Mouse (Mus musculus) liver, embryonic 14.5 days (tissue): ENCODE results near the gene Npas3. TPM values are rescaled to one million over a fixed set of nuclear protein-coding genes. Genes with fewer than 3 reads are reported as not detected.
A peak's percentile ranks its signal among the peaks of the same experiment; 100 is the strongest.

Experiments used
- ATAC-seq: fragments of 200-750 bp; cut with Nextera tagmentation; 2 replicates; pipeline ENCODE4 v1.8.0; 2017; ENCODE audit warnings: moderate number of reproducible peaks, mild to moderate bottlenecking, moderate library complexity; ENCODE audit not compliant: insufficient read depth
- DNase-seq, 3 experiments: peaks; one replicate each; pipeline ENCODE4 v3.0.0-alpha.2; 2012 to 2013; ENCODE audit warnings: low read depth in 3 of 3, low spot score in 3 of 3
- H3K27ac ChIP-seq: fragments of 300-500 bp; sonication (generic); 2 replicates; pipeline ENCODE4 v1.5.1; 2014; ENCODE audit warnings: moderate library complexity, mild to moderate bottlenecking, control low read depth, inconsistent platforms
- H3K27me3 ChIP-seq: fragments of 300-500 bp; sonication (generic); 2 replicates; pipeline ENCODE4 v1.6.1; 2014; ENCODE audit warnings: mild to moderate bottlenecking, low read length, moderate library complexity; ENCODE audit not compliant: control insufficient read depth, insufficient read depth
- H3K36me3 ChIP-seq: fragments of 300-500 bp; sonication (generic); replicated peaks from 2 replicates; pipeline ENCODE4 v1.6.1; 2014; ENCODE audit warnings: low read depth; ENCODE audit not compliant: control insufficient read depth, insufficient read depth
- H3K4me1 ChIP-seq, 2 experiments: fragments of 200-500 bp in 1 of 2; fragments of 300-500 bp in 1 of 2; sonication (generic) in 1 of 2; replicated peaks; 2 replicates each; pipeline ENCODE4 v1.6.1; 2012 to 2014; ENCODE audit warnings: antibody characterized with exemption in 1 of 2, inconsistent platforms in 1 of 2, low read length in 1 of 2; ENCODE audit not compliant: control insufficient read depth in 2 of 2, insufficient read depth in 2 of 2
- H3K4me2 ChIP-seq: fragments of 300-500 bp; sonication (generic); 2 replicates; pipeline ENCODE4 v1.6.1; 2014; ENCODE audit warnings: low read depth, mild to moderate bottlenecking, control low read depth, moderate library complexity
- H3K4me3 ChIP-seq, 2 experiments: fragments of 200-500 bp in 1 of 2; fragments of 300-500 bp in 1 of 2; sonication (generic) in 1 of 2; 2 replicates each; pipeline ENCODE4 v1.5.1; 2012 to 2014; ENCODE audit warnings: low read depth in 2 of 2, low read length in 2 of 2, mild to moderate bottlenecking in 2 of 2, control low read depth in 1 of 2, inconsistent platforms in 1 of 2, moderate library complexity in 1 of 2; ENCODE audit not compliant: insufficient read depth in 1 of 2
- H3K9ac ChIP-seq: fragments of 300-500 bp; sonication (generic); replicated peaks from 2 replicates; pipeline ENCODE4 v1.6.1; 2014; ENCODE audit warnings: mild to moderate bottlenecking, control low read depth, moderate library complexity
- H3K9me3 ChIP-seq: fragments of 300-500 bp; sonication (generic); 2 replicates; pipeline ENCODE4 v1.6.1; 2016; ENCODE audit warnings: low read length, mixed read lengths; ENCODE audit not compliant: control insufficient read depth
- CTCF ChIP-seq: IDR thresholded peaks from 2 replicates; pipeline ENCODE4 v1.5.1; 2016; ENCODE audit warnings: antibody characterized with exemption, low read depth, control low read depth
- EP300 ChIP-seq: IDR thresholded peaks from 2 replicates; pipeline ENCODE4 v1.6.1; 2016; ENCODE audit warnings: antibody characterized with exemption, low read depth
- WGBS: fragments of 180-500 bp; shearing (Covaris S2); extraction: QIAGEN DNeasy Blood & Tissue Kit; methylation state at CpG from one replicate; pipeline ENCODE4 v1.1.7; 2014; ENCODE audit not compliant: insufficient replicate concordance; 5-methylcytosine and 5-hydroxymethylcytosine counted together
- polyA plus RNA-seq, 2 experiments: library from polyadenylated mRNA; depleted of rRNA in 1 of 2; stranded (reverse) in 1 of 2; unstranded in 1 of 2; fragments of >200 nt; fragmentation: Nextera tagmentation in 1 of 2; extraction: Ambion mirVana in 1 of 2; gene quantifications; 2 replicates each; pipeline versions ENCODE4 v1.2.1 to v1.2.3; 2012 to 2014

Gene Npas3
- polyA plus RNA-seq (2012; rRNA removed) (0.03 and 0.08 TPM in 2 replicates), polyA plus RNA-seq (2014; fragmentation: Nextera tagmentation; extraction: Ambion mirVana) (0.09 and 0.10 TPM in 2 replicates)

GRCm38 (mm10) chr12:53248101-53248727 is at the start of gene Npas3:
TSS of gene Npas3 (plus strand) at chr12:53248677.
- ATAC-seq, result no peak
- H3K27ac ChIP-seq, result no peak within 1 kb of the TSS
- TF ChIP-seq EP300, result no peak
- TF ChIP-seq CTCF, result no peak
- peak within 1 kb of the TSS; percentile 1 to 5; a peak in 1 of 4 replicates for H3K4me3 ChIP-seq
- 1% methylated on average over 51 of the region's 62 CpGs for WGBS
- H3K9me3 ChIP-seq, result no peaks in the 10 kb centered on the region
- H3K9ac ChIP-seq, result no peak within 1 kb of the TSS
- peaks cover 75% of the 10 kb centered on the region for H3K27me3 ChIP-seq
- no peaks in the 10 kb centered on the region for H3K4me1 ChIP-seq
- DNase-seq, result no peak
- H3K4me2 ChIP-seq, result peak within 1 kb of the TSS; percentile 21
- H3K36me3 ChIP-seq, result no peaks in the 10 kb centered on the region

DNA sequence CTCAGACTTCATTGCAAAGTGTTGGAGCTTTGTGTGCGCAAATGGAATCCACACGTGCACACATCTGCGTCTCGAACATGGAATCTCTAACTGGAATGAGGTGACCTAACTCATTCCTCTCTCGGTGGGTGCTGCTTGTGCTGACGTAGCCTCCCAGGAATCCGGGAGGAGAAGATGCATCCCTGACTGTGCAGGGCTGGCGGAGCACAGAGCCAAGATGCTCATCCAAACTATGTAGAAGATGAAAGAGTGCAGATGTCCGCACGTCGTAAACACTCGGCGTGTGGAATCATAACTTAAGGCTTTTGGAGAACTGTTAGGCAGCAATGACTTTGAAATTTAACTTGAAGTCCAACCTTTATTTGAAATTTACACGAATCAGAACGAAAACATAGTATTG is 31.3 kb upstream of the Npas3 start:
- no peaks in the 10 kb centered on the region for H3K27me3 ChIP-seq
- no peak for ATAC-seq
- H3K27ac ChIP-seq, result no peak overlapping the region
- H3K9ac ChIP-seq, result no peak overlapping the region
- no peak overlapping the region for H3K4me2 ChIP-seq
- H3K9me3 ChIP-seq, result no peaks in the 10 kb centered on the region
- no peaks in the 10 kb centered on the region for H3K36me3 ChIP-seq
- TF ChIP-seq EP300, result no peak
- TF ChIP-seq CTCF, result no peak
- H3K4me3 ChIP-seq, result no peak overlapping the region
- no peak for DNase-seq
- H3K4me1 ChIP-seq, result no peaks in the 10 kb centered on the region
- 69% methylated on average over 15 of the region's 15 CpGs for WGBS

- Histone ChIP-seq H3K4me1 (no peaks in the 10 kb centered on the region), H3K9ac (no peak overlapping the region), H3K4me3 (no peak overlapping the region), H3K36me3 (no peaks in the 10 kb centered on the region), H3K9me3 (no peaks in the 10 kb centered on the region), H3K27me3 (no peaks in the 10 kb centered on the region), H3K4me2 (no peak overlapping the region), H3K27ac (no peak overlapping the region)
- no peak for DNase-seq
- 51% methylated on average over 4 of the region's 4 CpGs for WGBS
- no peak for ATAC-seq
- TF ChIP-seq CTCF (no peak; the same call in 1 of the 2 replicates), EP300 (no peak)
These were observed 25.7 kb upstream of the Npas3 start for GRCm38 (mm10) chr12:53222742-53223141.

DNA sequence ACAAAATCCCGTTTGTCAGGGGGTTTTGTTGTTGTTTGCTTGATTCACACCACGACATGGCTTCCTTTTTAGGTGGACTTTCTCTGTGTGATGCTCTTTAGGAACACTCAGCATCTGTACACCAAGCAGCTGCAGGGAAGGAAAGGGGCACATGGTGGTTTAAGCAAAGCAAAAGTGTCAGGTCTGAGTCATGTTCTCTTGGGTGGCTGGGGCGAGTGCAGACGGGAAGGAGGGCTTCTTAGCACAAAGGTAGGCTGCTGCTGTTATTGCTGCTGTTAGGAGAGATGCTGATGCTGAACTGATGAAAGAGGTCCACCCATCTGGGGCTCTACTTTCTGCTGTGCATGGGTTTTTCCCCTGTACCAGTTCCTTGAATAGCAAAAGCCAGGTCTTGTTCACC is 21.1 kb upstream of the Npas3 start:
- DNase-seq (no peak), ATAC-seq (no peak)
- Histone ChIP-seq H3K4me1 (no peaks in the 10 kb centered on the region), H3K9me3 (no peaks in the 10 kb centered on the region), H3K9ac (no peak overlapping the region), H3K27me3 (no peaks in the 10 kb centered on the region), H3K36me3 (no peaks in the 10 kb centered on the region), H3K4me2 (no peak overlapping the region), H3K4me3 (no peak overlapping the region), H3K27ac (no peak overlapping the region)
- WGBS, result 33% methylated on average over 4 of the region's 4 CpGs
- no peak for TF ChIP-seq EP300
- TF ChIP-seq CTCF, result no peak

- no peak overlapping the region for H3K9ac ChIP-seq
- 20% methylated on average over 2 of the region's 2 CpGs for WGBS
These were observed 19.1 kb upstream of the Npas3 start for GRCm38 (mm10) chr12:53229419-53229818.

More at GRCm38 (mm10) chr12:53229419-53229818, 19.1 kb upstream of the Npas3 start:
- no peak for TF ChIP-seq EP300
- TF ChIP-seq CTCF, result no peak
- Histone ChIP-seq H3K27me3 (no peaks in the 10 kb centered on the region), H3K4me1 (no peaks in the 10 kb centered on the region), H3K9me3 (no peaks in the 10 kb centered on the region), H3K4me2 (no peak overlapping the region), H3K27ac (no peak overlapping the region), H3K4me3 (no peak overlapping the region), H3K36me3 (no peaks in the 10 kb centered on the region)
- no peak for ATAC-seq
- DNase-seq, result no peak
